Mouse (Mus musculus) erythroblast, embryonic 14.5 days (primary cell): ENCODE results near the gene Zfp729a. TPM values are rescaled to one million over a fixed set of nuclear protein-coding genes. Genes with fewer than 3 reads are reported as not detected.

ENCODE experiments used
- H3K27me3 ChIP-seq: 2 replicates; pipeline ENCODE4 v1.6.1; 2012; ENCODE audit warnings: inconsistent platforms; ENCODE audit not compliant: control insufficient read depth
- H3K36me3 ChIP-seq: 2 replicates; pipeline ENCODE4 v1.6.1; 2012; ENCODE audit warnings: mild to moderate bottlenecking, inconsistent platforms; ENCODE audit not compliant: control insufficient read depth
- H3K4me1 ChIP-seq: 2 replicates; pipeline ENCODE4 v1.6.1; 2012; ENCODE audit warnings: inconsistent platforms; ENCODE audit not compliant: control insufficient read depth
- H3K4me3 ChIP-seq: replicated peaks from 2 replicates; pipeline ENCODE3; 2012; ENCODE audit warnings: moderate library complexity, mild to moderate bottlenecking, inconsistent platforms
- H3K9me3 ChIP-seq: 2 replicates; pipeline ENCODE4 v1.6.1; 2012; ENCODE audit warnings: low read length, inconsistent platforms, mixed read lengths; ENCODE audit not compliant: control insufficient read depth
- GATA1 ChIP-seq: IDR thresholded peaks from 2 replicates; pipeline ENCODE4 v1.6.1; 2012; ENCODE audit warnings: low read length, inconsistent platforms, mixed read lengths
- TAL1 ChIP-seq: IDR thresholded peaks from 3 replicates; pipeline ENCODE4 v1.6.1; 2012; ENCODE audit warnings: low read length, inconsistent platforms, mixed read lengths
- polyA plus RNA-seq: library from polyadenylated mRNA; stranded (reverse); fragments of >175 nt; gene quantifications from 2 replicates; pipeline ENCODE4 v1.2.3, GENCODE M21; 2012

Gene Zfp729a
- polyA plus RNA-seq, 1 experiment, result under 0.01 TPM

DNA sequence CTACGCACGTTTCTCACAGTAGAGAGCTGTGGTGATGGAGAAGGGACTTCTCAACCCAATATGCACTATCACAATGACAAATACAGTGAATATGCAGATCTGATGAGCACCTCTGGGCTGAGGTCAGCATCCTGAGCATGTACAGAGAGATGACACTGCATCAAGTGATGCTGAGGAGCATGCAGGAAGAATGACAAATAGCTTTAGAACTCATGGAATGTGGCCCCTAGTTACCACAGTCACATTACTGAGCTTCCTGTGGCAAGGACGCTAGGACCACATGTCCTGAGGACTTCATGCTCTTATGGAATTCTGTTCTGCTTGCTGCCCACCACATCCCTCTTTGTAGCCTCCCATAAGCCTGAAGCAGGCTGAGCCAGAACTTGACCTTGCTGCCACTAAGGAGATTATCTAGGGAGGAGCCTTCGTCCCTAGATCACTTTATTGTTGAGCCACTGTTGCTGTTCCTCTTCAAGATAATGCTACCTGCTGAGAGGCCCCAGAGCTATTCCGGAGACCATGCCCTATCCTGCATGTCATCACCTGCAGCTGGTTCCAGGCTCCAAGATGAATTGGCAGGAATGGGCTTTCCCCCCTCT, 64.9 kb downstream of the Zfp729a start:
- Histone ChIP-seq H3K4me3 (no peak overlapping the region), H3K4me1 (no peaks in the 10 kb centered on the region), H3K27me3 (no peaks in the 10 kb centered on the region), H3K36me3 (no peaks in the 10 kb centered on the region), H3K9me3 (no peaks in the 10 kb centered on the region)
- TF ChIP-seq GATA1 (no peak), TAL1 (no peak)

Other genes starting within 250 kb of the Zfp729a start
- gene Zfp429, start 238.0 kb downstream of the Zfp729a start, polyA plus RNA-seq, result 0.02 and 0.12 TPM in 2 replicates
- not detected in 2 replicates for gene Zfp459, start 216.4 kb downstream of the Zfp729a start, polyA plus RNA-seq
- 0.03 and 0.07 TPM in 2 replicates for gene Zfp874a, start 186.2 kb downstream of the Zfp729a start, polyA plus RNA-seq
- 0.10 and 0.19 TPM in 2 replicates for gene Zfp874b, start 153.5 kb downstream of the Zfp729a start, polyA plus RNA-seq
- 0.02 TPM in 1 of 2 replicates, not detected in the other for gene Zfp58, start 137.2 kb downstream of the Zfp729a start, polyA plus RNA-seq
- gene Gm26965, start 111.6 kb downstream of the Zfp729a start, polyA plus RNA-seq, result not detected in 2 replicates
- gene Zfp87, start 111.6 kb downstream of the Zfp729a start, polyA plus RNA-seq, result 0.03 and 0.27 TPM in 2 replicates
- 0.01 TPM in 1 of 2 replicates, not detected in the other for gene Zfp748, start 84.0 kb downstream of the Zfp729a start, polyA plus RNA-seq
- gene Zfp729b, start 28.1 kb downstream of the Zfp729a start, polyA plus RNA-seq, result 0.01 TPM in 1 of 2 replicates, not detected in the other
- not detected in 2 replicates for gene Gm49345, start within 50 bp of the Zfp729a start, polyA plus RNA-seq
- 0.02 TPM in 1 of 2 replicates, not detected in the other for gene Zfp738, start 49.3 kb upstream of the Zfp729a start, polyA plus RNA-seq
- 0.03 TPM in 1 of 2 replicates, not detected in the other for gene Zfp65, start 91.4 kb upstream of the Zfp729a start, polyA plus RNA-seq
- gene Zfp85, start 117.4 kb upstream of the Zfp729a start, polyA plus RNA-seq, result not detected in 2 replicates
- gene Zfp493, start 141.9 kb upstream of the Zfp729a start, polyA plus RNA-seq, result not detected in 2 replicates
- gene Zfp273, start 175.9 kb upstream of the Zfp729a start, polyA plus RNA-seq, result not detected in 2 replicates
- not detected in 2 replicates for gene Gm10037, start 193.3 kb upstream of the Zfp729a start, polyA plus RNA-seq
- gene BC048507, start 225.5 kb upstream of the Zfp729a start, polyA plus RNA-seq, result not detected in 2 replicates